Mouse (Mus musculus) Patski (cell line): ENCODE measurements at regions not wholly inside any gene's neighbourhood (a gene's known extent, or its start where the extent isn't known, plus 50 kb on each side); places are given as distances from the start of the nearest gene placed in this dataset.

Experiments
- ATAC-seq: fragments of 100-300 bp; one replicate; pipeline ENCODE4 v1.8.0; 2021
- CTCF ChIA-PET: fragments of 350-600 bp; sonication (Branson Sonifier 250); formaldehyde crosslinking; loops from one replicate; lab custom pipeline; 2022; ENCODE audit warnings: inconsistent platforms; lab: Charles Lee
- POLR2A ChIA-PET: fragments of 350-600 bp; sonication (Branson Sonifier 250); formaldehyde crosslinking; loops from one replicate; lab custom pipeline; 2022; ENCODE audit warnings: antibody characterized with exemption, inconsistent platforms; lab: Charles Lee
- DNase-seq: peaks from one replicate; pipeline ENCODE4 v3.0.0-alpha.2; 2011; ENCODE audit warnings: low read depth, low spot score
- H3K27me3 ChIP-seq: fragments of 371-371 bp; one replicate; pipeline ENCODE4 v1.5.1; 2021
- CTCF ChIP-seq: fragments of 100-300 bp; IDR thresholded peaks from one replicate; pipeline ENCODE4 v1.5.1; 2021
- in situ Hi-C: fragments of 300-500 bp; cut with MboI; formaldehyde crosslinking; loops from 3 replicates; pipeline ENCODE4 v1.11.1; 2018; ENCODE audit warnings: low pct_unique_long_range_greater_than_20kb, mixed read lengths

DNA sequence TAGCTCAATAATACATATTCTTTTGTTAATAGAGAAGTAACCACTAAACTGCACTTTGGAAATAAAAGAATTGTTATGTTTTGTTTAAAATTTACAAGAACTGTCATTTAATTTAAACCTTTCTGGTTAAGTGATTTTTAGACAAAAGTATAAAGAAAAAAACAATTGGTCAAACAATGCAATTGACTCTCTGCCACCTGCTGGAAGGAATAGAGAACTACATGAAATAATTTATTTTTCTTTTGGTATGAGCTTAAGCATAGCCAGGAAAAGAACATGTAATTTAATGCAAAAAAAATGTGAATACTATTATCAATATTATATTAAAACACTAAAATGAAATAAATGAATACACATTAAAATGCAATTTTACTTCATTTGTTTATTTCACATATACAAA, 465.5 kb upstream of the Pcdh10 start:
- DNase-seq: no peak
- no peak for ATAC-seq

DNA sequence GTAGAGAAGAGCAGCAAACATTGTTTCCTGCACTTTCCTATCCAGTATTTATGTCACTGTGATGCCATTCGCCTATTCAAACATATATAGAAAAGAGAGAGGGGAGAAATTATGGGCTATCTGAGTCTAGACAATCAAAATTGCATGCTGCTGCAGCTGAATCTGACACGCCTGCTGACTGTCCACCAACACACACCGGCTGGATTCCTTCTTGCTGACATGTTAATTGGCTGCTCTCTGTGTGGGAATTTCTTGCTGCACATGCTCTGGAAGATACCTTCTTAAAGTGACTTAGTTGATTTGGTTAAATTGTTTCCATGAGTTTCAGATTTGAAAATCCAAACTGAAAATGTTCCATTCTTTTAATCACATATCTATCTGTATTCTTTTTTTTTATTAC, 463.9 kb upstream of the Pcdh10 start:
- no peak for TF ChIP-seq CTCF
- CTCF ChIA-PET: no interaction called here
- in situ Hi-C loops: loop anchor here (25.0 kb wide), 1 partner anchor 1127 kb away; no protein-coding TSS in a partner anchor
- POLR2A ChIA-PET: no interaction called here
- no peak for DNase-seq
- no peak for ATAC-seq
- no peaks in the 10 kb centered on the region for H3K27me3 ChIP-seq

More for the DNA sequence above, 465.5 kb upstream of the Pcdh10 start:
- ChIA-PET CTCF (interaction anchor here (1.3 kb wide), 1 partner anchor 9 kb away, joined by 3 read pairs; no protein-coding TSS in a partner anchor), POLR2A (no interaction called here)
- in situ Hi-C loops: loop anchor here (25.0 kb wide), 1 partner anchor 1125 kb away; no protein-coding TSS in a partner anchor
- peak; percentile 54 for TF ChIP-seq CTCF
- H3K27me3 ChIP-seq: no peaks in the 10 kb centered on the region
